In genomic region chr2:171735061-171735490, GRCm38 (mm10) we compare ENCODE assay signal across 18 mouse cellular contexts.
A peak's percentile ranks its signal among the peaks of the same experiment; 100 is the strongest.
DNase-seq lines count a peak whose midpoint lies in the region; ATAC-seq lines count a peak whose summit lies in the region.
"Had no signal": no experiment of that assay in that cellular context is flagged by ENCODE, and none has a peak within 500 bp of the region (broad histone marks: within the 10 kb centered on the region; RNA-seq: fewer than 3 reads in every experiment).

No protein-coding gene starts in this region.

- H3K4me1 ChIP-seq in intestine, embryonic 14.5 days (replicated peaks; ENCODE audit: control insufficient read depth, insufficient read depth, low read length), result peaks cover 9% of the 10 kb centered on the region; the same call in 1 of the 2 replicates
- peaks cover 29% of the 10 kb centered on the region for H3K4me1 ChIP-seq in limb, embryonic 12.5 days (replicated peaks)
- H3K4me1 ChIP-seq in neural tube, embryonic 14.5 days (ENCODE audit: control insufficient read depth, insufficient read depth, low read length), result peaks cover 8% of the 10 kb centered on the region; the same call in 1 of the 2 replicates
- H3K4me1 ChIP-seq: forebrain, embryonic 15.5 days; heart, embryonic 13.5 days; hindbrain, embryonic 10.5 days; liver, embryonic 15.5 days; stomach, embryonic 15.5 days had no signal

- H3K27me3 ChIP-seq in intestine, embryonic 14.5 days (replicated peaks; ENCODE audit: control insufficient read depth, insufficient read depth, low read length), result 0 out of 2 replicates have a peak, but pooled peaks cover 5% of the 10 kb centered on the region
- peaks cover 9% of the 10 kb centered on the region; the same call in 1 of the 2 replicates for H3K27me3 ChIP-seq in limb, embryonic 12.5 days
- H3K27me3 ChIP-seq in neural tube, embryonic 14.5 days (ENCODE audit: control insufficient read depth, insufficient read depth, low read length), result no peaks in the 10 kb centered on the region
- H3K27me3 ChIP-seq: forebrain, embryonic 15.5 days; heart, embryonic 13.5 days; liver, embryonic 15.5 days; stomach, embryonic 15.5 days had no signal

- DNase-seq in kidney, postnatal 10 days, result peak; percentile 29
- no peak for DNase-seq in kidney, postnatal 36 days
- no peak for DNase-seq in intestine, embryonic 14.5 days (ENCODE audit: low spot score)
- DNase-seq in liver, result no peak
- DNase-seq in spleen, postnatal 14 days (ENCODE audit: low spot score in 2 of 2), result no peak
- DNase-seq: cerebellum, postnatal 25 days; gastrocnemius, postnatal 25 days; lung, postnatal 36 days; thymus, postnatal 36 days had no signal

- H3K4me3 ChIP-seq in intestine, embryonic 14.5 days (ENCODE audit: low read depth, low read length), result no peak overlapping the region
- H3K4me3 ChIP-seq in limb, embryonic 12.5 days (replicated peaks), result peak overlapping the region; percentile 18; the same call in 1 of the 2 replicates
- no peak overlapping the region for H3K4me3 ChIP-seq in neural tube, embryonic 14.5 days (ENCODE audit: low read depth, low read length)
- H3K4me3 ChIP-seq: forebrain, embryonic 15.5 days; heart, embryonic 13.5 days; hindbrain, embryonic 10.5 days; liver, embryonic 15.5 days; stomach, embryonic 15.5 days had no signal

- 31% methylated on average over 14 of the region's 14 CpGs for WGBS in intestine, embryonic 14.5 days
- 9% methylated on average over 14 of the region's 14 CpGs for WGBS in limb, embryonic 12.5 days
- 25% methylated on average over 14 of the region's 14 CpGs for WGBS in neural tube, embryonic 14.5 days

- H3K9me3 ChIP-seq in intestine, embryonic 14.5 days (ENCODE audit: control insufficient read depth, low read length), result no peaks in the 10 kb centered on the region
- no peaks in the 10 kb centered on the region for H3K9me3 ChIP-seq in limb, embryonic 12.5 days
- no peaks in the 10 kb centered on the region for H3K9me3 ChIP-seq in neural tube, embryonic 14.5 days (ENCODE audit: control insufficient read depth, low read length)
- H3K9me3 ChIP-seq: forebrain, embryonic 15.5 days; heart, embryonic 13.5 days; hindbrain, embryonic 10.5 days; liver, embryonic 15.5 days; stomach, embryonic 15.5 days had no signal

- peak; percentile 61 for ATAC-seq in intestine, embryonic 14.5 days (replicated peaks; ENCODE audit: low FRiP score, low TSS enrichment, low read depth)
- ATAC-seq in limb, embryonic 12.5 days (ENCODE audit: insufficient number of reproducible peaks, insufficient read depth, low FRiP score, low TSS enrichment, low read depth), result peak; percentile 67
- ATAC-seq in neural tube, embryonic 14.5 days (ENCODE audit: low read depth), result peak; percentile 31; the same call in 1 of the 2 replicates
- no peak for ATAC-seq in erythroid progenitor cell, adult 5-6 weeks (replicated peaks; ENCODE audit: low FRiP score, poor library complexity, severe bottlenecking)
- ATAC-seq: CD4-positive, CD25-positive, alpha-beta regulatory T cell, adult 4 months; forebrain, embryonic 15.5 days had no signal

- no peak overlapping the region for H3K27ac ChIP-seq in intestine, embryonic 14.5 days (ENCODE audit: low read depth)
- peak overlapping the region; percentile 66 for H3K27ac ChIP-seq in limb, embryonic 12.5 days
- H3K27ac ChIP-seq in neural tube, embryonic 14.5 days (ENCODE audit: low read depth, low read length), result no peak overlapping the region
- H3K27ac ChIP-seq: forebrain, embryonic 15.5 days; heart, embryonic 13.5 days; hindbrain, embryonic 10.5 days; liver, embryonic 15.5 days; stomach, embryonic 15.5 days had no signal

- no peaks in the 10 kb centered on the region for H3K36me3 ChIP-seq in intestine, embryonic 14.5 days (ENCODE audit: control insufficient read depth, insufficient read depth, low read length)
- H3K36me3 ChIP-seq in limb, embryonic 12.5 days, result no peaks in the 10 kb centered on the region
- no peaks in the 10 kb centered on the region for H3K36me3 ChIP-seq in neural tube, embryonic 14.5 days (ENCODE audit: control insufficient read depth, insufficient read depth, low read length)
- H3K36me3 ChIP-seq: forebrain, embryonic 15.5 days; heart, embryonic 13.5 days; hindbrain, embryonic 10.5 days; liver, embryonic 15.5 days; stomach, embryonic 15.5 days had no signal

- peak overlapping the region; percentile 23; the same call in 1 of the 2 replicates for H3K4me2 ChIP-seq in intestine, embryonic 14.5 days (ENCODE audit: low read length)
- peak overlapping the region; percentile 50 for H3K4me2 ChIP-seq in limb, embryonic 12.5 days
- peak overlapping the region; percentile 30; the same call in 1 of the 2 replicates for H3K4me2 ChIP-seq in neural tube, embryonic 14.5 days (ENCODE audit: low read depth, low read length)
- H3K4me2 ChIP-seq: forebrain, embryonic 15.5 days; heart, embryonic 13.5 days; liver, embryonic 15.5 days; stomach, embryonic 15.5 days had no signal

- H3K9ac ChIP-seq in intestine, embryonic 14.5 days (ENCODE audit: low read length), result no peak overlapping the region
- no peak overlapping the region for H3K9ac ChIP-seq in limb, embryonic 12.5 days (replicated peaks)
- no peak overlapping the region for H3K9ac ChIP-seq in neural tube, embryonic 14.5 days (replicated peaks; ENCODE audit: low read depth, low read length)
- H3K9ac ChIP-seq: forebrain, embryonic 15.5 days; heart, embryonic 13.5 days; liver, embryonic 15.5 days; stomach, embryonic 15.5 days had no signal
